Mouse (Mus musculus) E14TG2a.4 (cell line): ENCODE results near the gene Krt222.

Experiments
- H3K27me3 ChIP-seq: 2 replicates; pipeline ENCODE4 v1.6.1; 2014; ENCODE audit warnings: low read length, control low read depth; ENCODE audit not compliant: insufficient read depth
- H3K36me3 ChIP-seq: 2 replicates; pipeline ENCODE4 v1.6.1; 2014; ENCODE audit warnings: low read length, control low read depth; ENCODE audit not compliant: insufficient read depth
- H3K4me1 ChIP-seq: replicated peaks from 2 replicates; pipeline ENCODE4 v1.6.1; 2014; ENCODE audit warnings: low read depth, low read length, control low read depth
- H3K4me3 ChIP-seq: replicated peaks from 2 replicates; pipeline ENCODE4 v1.5.1; 2014; ENCODE audit warnings: mild to moderate bottlenecking, low read length
- H3K9me3 ChIP-seq: 2 replicates; pipeline ENCODE4 v1.6.1; 2014; ENCODE audit warnings: low read length, control low read depth
- CTCF ChIP-seq: conservative IDR thresholded peaks from 2 replicates; pipeline ENCODE4 v1.5.1; 2014; ENCODE audit warnings: low read length
- NANOG ChIP-seq: IDR thresholded peaks from 2 replicates; pipeline ENCODE4 v1.6.1; 2014; ENCODE audit warnings: borderline replicate concordance, low read length, mixed read lengths
- POU5F1 ChIP-seq: IDR thresholded peaks from 2 replicates; pipeline ENCODE4 v1.6.1; 2014; ENCODE audit warnings: low read length, borderline replicate concordance

The Krt222 gene

DNA sequence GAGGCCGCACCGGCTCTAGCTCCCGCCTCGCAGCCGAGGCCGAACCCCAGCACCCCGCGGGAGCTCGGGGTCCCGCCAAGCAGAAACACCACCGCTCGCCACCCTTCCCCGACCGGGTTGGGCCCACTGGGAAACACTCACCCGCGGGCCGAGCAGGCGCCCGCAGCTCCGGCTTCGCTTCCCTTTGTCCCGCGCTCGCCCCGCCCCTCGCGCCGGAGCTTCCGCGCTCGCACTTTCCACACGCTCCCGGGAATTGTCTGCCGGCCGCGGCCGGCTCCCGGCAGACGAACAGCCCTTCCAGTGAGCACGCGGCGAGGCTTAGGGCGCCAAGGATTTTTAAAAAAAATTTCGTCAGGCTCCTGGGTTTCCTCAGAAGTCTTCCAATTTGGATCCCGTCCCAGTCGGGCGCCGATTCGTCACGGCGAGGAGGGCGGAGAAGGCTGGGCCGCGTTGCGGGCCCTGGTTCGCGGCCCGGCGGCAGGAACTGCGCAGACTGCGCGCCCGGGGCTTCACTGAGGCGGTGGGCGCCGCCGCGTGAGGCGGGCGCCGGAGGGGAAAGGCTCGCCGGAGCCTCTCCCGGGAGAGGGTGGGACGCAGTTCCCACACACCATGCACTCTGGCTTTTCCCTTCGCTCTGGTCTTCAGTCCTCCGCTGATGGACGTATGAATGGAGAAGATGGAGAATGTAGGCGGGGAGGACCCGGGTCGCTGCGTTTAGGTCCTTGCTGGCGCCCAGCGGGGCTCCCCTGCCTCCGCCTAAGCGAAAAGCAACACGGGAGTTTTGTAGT, 13.4 kb downstream of the Krt222 start, which contains the start of gene Smarce1:
TSS of gene Smarce1 (minus strand) at position 757 of the 788 bp plus-strand sequence.
- Histone ChIP-seq H3K4me1 (peaks cover 24% of the 10 kb centered on the region), H3K27me3 (no peaks in the 10 kb centered on the region), H3K9me3 (no peaks in the 10 kb centered on the region), H3K4me3 (peak within 1 kb of the TSS; percentile 89), H3K36me3 (peaks cover 28% of the 10 kb centered on the region)
- no peak for TF ChIP-seq CTCF

- Histone ChIP-seq H3K4me1 (peaks cover 24% of the 10 kb centered on the region), H3K36me3 (peaks cover 35% of the 10 kb centered on the region), H3K9me3 (no peaks in the 10 kb centered on the region), H3K4me3 (peak overlapping the region; percentile 89), H3K27me3 (no peaks in the 10 kb centered on the region)
- TF ChIP-seq NANOG, result no peak
- no peak for TF ChIP-seq CTCF
- no peak for TF ChIP-seq POU5F1
Observed at GRCm38 (mm10) chr11:99229641-99230260, 14.1 kb downstream of the Krt222 start.

- Histone ChIP-seq H3K36me3 (peaks cover 65% of the 10 kb centered on the region), H3K4me3 (no peak overlapping the region), H3K27me3 (no peaks in the 10 kb centered on the region), H3K4me1 (peaks cover 17% of the 10 kb centered on the region), H3K9me3 (no peaks in the 10 kb centered on the region)
- TF ChIP-seq CTCF, result no peak
- no peak for TF ChIP-seq NANOG
- no peak for TF ChIP-seq POU5F1
Observed at GRCm38 (mm10) chr11:99226298-99226697, 17.6 kb downstream of the Krt222 start.

GRCm38 (mm10) chr11:99223310-99223709, 20.6 kb downstream of the Krt222 start:
- H3K36me3 ChIP-seq, result peaks cover 92% of the 10 kb centered on the region
- TF ChIP-seq NANOG, result no peak
- peaks cover 8% of the 10 kb centered on the region for H3K4me1 ChIP-seq
- no peaks in the 10 kb centered on the region for H3K27me3 ChIP-seq
- H3K9me3 ChIP-seq, result no peaks in the 10 kb centered on the region
- no peak overlapping the region for H3K4me3 ChIP-seq

- no peak overlapping the region for H3K4me3 ChIP-seq
- peaks cover 93% of the 10 kb centered on the region for H3K36me3 ChIP-seq
- H3K4me1 ChIP-seq, result peaks cover 16% of the 10 kb centered on the region
- no peaks in the 10 kb centered on the region for H3K9me3 ChIP-seq
- TF ChIP-seq CTCF (no peak), NANOG (no peak), POU5F1 (no peak)
- no peaks in the 10 kb centered on the region for H3K27me3 ChIP-seq
Observed at GRCm38 (mm10) chr11:99221811-99222210, 22.1 kb downstream of the Krt222 start.

- Histone ChIP-seq H3K4me1 (peaks cover 23% of the 10 kb centered on the region), H3K36me3 (peaks cover 94% of the 10 kb centered on the region), H3K9me3 (no peaks in the 10 kb centered on the region), H3K4me3 (no peak overlapping the region), H3K27me3 (no peaks in the 10 kb centered on the region)
- no peak for TF ChIP-seq POU5F1
- no peak for TF ChIP-seq NANOG
- 0 out of 2 replicates have a peak, but pooled peaks have one; percentile 9 for TF ChIP-seq CTCF
Observed at GRCm38 (mm10) chr11:99217248-99217986, 26.5 kb downstream of the Krt222 start.

GRCm38 (mm10) chr11:99216181-99216580, 27.7 kb downstream of the Krt222 start:
- Histone ChIP-seq H3K4me3 (no peak overlapping the region), H3K4me1 (peaks cover 23% of the 10 kb centered on the region), H3K27me3 (no peaks in the 10 kb centered on the region), H3K9me3 (no peaks in the 10 kb centered on the region), H3K36me3 (peaks cover 96% of the 10 kb centered on the region)
- TF ChIP-seq CTCF (no peak), NANOG (no peak), POU5F1 (no peak)

DNA sequence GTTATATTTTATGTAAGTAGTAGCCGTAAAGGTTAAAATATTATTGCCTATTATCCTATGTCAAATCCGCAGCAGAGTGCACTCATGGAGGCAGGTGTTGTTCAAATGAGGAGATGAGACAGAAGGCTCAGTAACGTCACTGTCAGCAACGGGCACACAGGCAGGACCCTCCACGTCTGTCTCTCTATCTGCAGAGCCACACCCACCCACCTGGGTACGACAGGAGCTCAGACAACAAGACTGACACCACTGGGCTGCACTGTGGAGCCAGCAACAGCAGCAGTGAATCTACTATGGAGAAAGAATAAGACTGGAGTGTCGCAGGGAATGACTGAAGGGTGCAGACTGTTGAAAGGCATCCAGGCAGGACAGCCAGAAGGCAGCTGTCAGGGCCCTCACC, 31.2 kb downstream of the Krt222 start:
- no peak for TF ChIP-seq POU5F1
- no peak for TF ChIP-seq CTCF
- TF ChIP-seq NANOG, result no peak
- H3K36me3 ChIP-seq, result peaks cover 81% of the 10 kb centered on the region

More for the DNA sequence above, 31.2 kb downstream of the Krt222 start:
- Histone ChIP-seq H3K4me1 (peaks cover 14% of the 10 kb centered on the region; the same call in 1 of the 2 replicates), H3K9me3 (no peaks in the 10 kb centered on the region), H3K4me3 (no peak overlapping the region), H3K27me3 (no peaks in the 10 kb centered on the region)
